Mouse (Mus musculus): Measurements from ENCODE around the gene Abhd2.

Gene Abhd2

GRCm38 (mm10) chr7:79293605-79294232, 20.7 kb downstream of the Abhd2 start:
- DNase-seq (ENCODE audit: extremely low spot score): no peak

- DNase-seq (ENCODE audit: extremely low spot score): no peak
These were observed 21.5 kb downstream of the Abhd2 start for GRCm38 (mm10) chr7:79294449-79294980.

GRCm38 (mm10) chr7:79295196-79295826, 22.3 kb downstream of the Abhd2 start:
- no peak for DNase-seq (ENCODE audit: extremely low spot score)

- no peak for DNase-seq (ENCODE audit: extremely low spot score)
These were observed 25.7 kb downstream of the Abhd2 start for GRCm38 (mm10) chr7:79298681-79299080.

- no peak for DNase-seq (ENCODE audit: extremely low spot score)
These were observed 26.5 kb downstream of the Abhd2 start for GRCm38 (mm10) chr7:79299548-79299947.

GRCm38 (mm10) chr7:79300432-79301151, 27.6 kb downstream of the Abhd2 start:
- no peak for DNase-seq (ENCODE audit: extremely low spot score)

GRCm38 (mm10) chr7:79302145-79302544, 29.1 kb downstream of the Abhd2 start:
- no peak for DNase-seq (ENCODE audit: extremely low spot score)

- DNase-seq (ENCODE audit: extremely low spot score): no peak
These were observed 29.6 kb downstream of the Abhd2 start for GRCm38 (mm10) chr7:79302586-79302985.

- no peak for DNase-seq (ENCODE audit: extremely low spot score)
These were observed 30.3 kb downstream of the Abhd2 start for GRCm38 (mm10) chr7:79303183-79303761.

GRCm38 (mm10) chr7:79308455-79309030, 35.5 kb downstream of the Abhd2 start:
- DNase-seq (ENCODE audit: extremely low spot score): no peak

- no peak for DNase-seq (ENCODE audit: extremely low spot score)
These were observed 36.5 kb downstream of the Abhd2 start for GRCm38 (mm10) chr7:79309247-79310190.

GRCm38 (mm10) chr7:79310191-79310555, 37.2 kb downstream of the Abhd2 start:
- DNase-seq (ENCODE audit: extremely low spot score): no peak

- no peak for DNase-seq (ENCODE audit: extremely low spot score)
These were observed 38.5 kb downstream of the Abhd2 start for GRCm38 (mm10) chr7:79311420-79311988.

- no peak for DNase-seq (ENCODE audit: extremely low spot score)
These were observed 39.2 kb downstream of the Abhd2 start for GRCm38 (mm10) chr7:79312246-79312645.

GRCm38 (mm10) chr7:79313519-79314059, 40.6 kb downstream of the Abhd2 start:
- DNase-seq (ENCODE audit: extremely low spot score): no peak

- DNase-seq (ENCODE audit: extremely low spot score): no peak
These were observed 41.5 kb downstream of the Abhd2 start for GRCm38 (mm10) chr7:79314517-79314916.

GRCm38 (mm10) chr7:79315149-79315548, 42.1 kb downstream of the Abhd2 start:
- no peak for DNase-seq (ENCODE audit: extremely low spot score)

GRCm38 (mm10) chr7:79316069-79316695, 43.2 kb downstream of the Abhd2 start:
- no peak for DNase-seq (ENCODE audit: extremely low spot score)

GRCm38 (mm10) chr7:79317576-79317975, 44.6 kb downstream of the Abhd2 start:
- DNase-seq (ENCODE audit: extremely low spot score): no peak

All from embryo, embryonic 9.5 days (tissue).